Mouse (Mus musculus) hindbrain, postnatal 0 days (tissue): ENCODE results near the gene Plekhh2. TPM values are rescaled to one million over a fixed set of nuclear protein-coding genes. Genes with fewer than 3 reads are reported as not detected.
"Not testable (repeated sequence)": the region's sequence is repeated elsewhere in the genome, so short reads cannot be mapped to it uniquely, and the experiment has no call there.

ENCODE experiments used
- ATAC-seq: fragments of 200-750 bp; cut with Nextera tagmentation; 2 replicates; pipeline ENCODE4 v1.8.0; 2017; ENCODE audit warnings: mild to moderate bottlenecking, moderate TSS enrichment, moderate library complexity
- DNase-seq: peaks from one replicate; pipeline ENCODE4 v3.0.0-alpha.2; 2015; ENCODE audit warnings: low spot score
- H3K27ac ChIP-seq: fragments of 300-500 bp; sonication (generic); 2 replicates; pipeline ENCODE4 v1.5.1; 2014; ENCODE audit warnings: mild to moderate bottlenecking
- H3K27me3 ChIP-seq: fragments of 300-500 bp; sonication (generic); 2 replicates; pipeline ENCODE4 v1.6.1; 2014; ENCODE audit warnings: low read length, mixed read lengths; ENCODE audit not compliant: insufficient read depth
- H3K36me3 ChIP-seq: fragments of 300-500 bp; sonication (generic); 2 replicates; pipeline ENCODE4 v1.6.1; 2014; ENCODE audit warnings: low read length, mixed read lengths; ENCODE audit not compliant: insufficient read depth
- H3K4me1 ChIP-seq: fragments of 300-500 bp; sonication (generic); 2 replicates; pipeline ENCODE4 v1.6.1; 2014; ENCODE audit warnings: antibody characterized with exemption, low read length, mixed read lengths; ENCODE audit not compliant: insufficient read depth
- H3K4me2 ChIP-seq: fragments of 300-500 bp; sonication (generic); 2 replicates; pipeline ENCODE4 v1.6.1; 2014; ENCODE audit warnings: low read depth, mild to moderate bottlenecking, low read length, moderate library complexity, mixed read lengths
- H3K4me3 ChIP-seq: fragments of 300-500 bp; sonication (generic); 2 replicates; pipeline ENCODE4 v1.5.1; 2014; ENCODE audit warnings: low read length
- H3K9ac ChIP-seq: fragments of 300-500 bp; sonication (generic); replicated peaks from 2 replicates; pipeline ENCODE4 v1.6.1; 2014; ENCODE audit warnings: mild to moderate bottlenecking, low read length, moderate library complexity, mixed read lengths
- H3K9me3 ChIP-seq: fragments of 300-500 bp; sonication (generic); 2 replicates; pipeline ENCODE4 v1.6.1; 2016; ENCODE audit warnings: low read length, mixed read lengths
- CTCF ChIP-seq: IDR thresholded peaks from 2 replicates; pipeline ENCODE4 v1.5.1; 2016; ENCODE audit warnings: antibody characterized with exemption, control low read depth, low read depth
- WGBS: fragments of 180-500 bp; shearing (Covaris S2); extraction: QIAGEN DNeasy Blood & Tissue Kit; methylation state at CpG from one replicate; pipeline ENCODE4 v1.1.7; 2014; 5-methylcytosine and 5-hydroxymethylcytosine counted together
- polyA plus RNA-seq: library from polyadenylated mRNA; unstranded; fragments of >200 nt; fragmentation: Nextera tagmentation; extraction: Ambion mirVana; gene quantifications from 2 replicates; pipeline ENCODE4 v1.2.1, GENCODE M21; 2015
- total RNA-seq: library from RNA; depleted of rRNA; stranded (reverse); fragments of >200 nt; gene quantifications from 2 replicates; pipeline ENCODE4 v1.2.3, GENCODE M21; 2014

The Plekhh2 gene
- total and polyA plus RNA-seq, 2 experiments from 2014 or later, result 1.6 to 2.6 TPM

DNA sequence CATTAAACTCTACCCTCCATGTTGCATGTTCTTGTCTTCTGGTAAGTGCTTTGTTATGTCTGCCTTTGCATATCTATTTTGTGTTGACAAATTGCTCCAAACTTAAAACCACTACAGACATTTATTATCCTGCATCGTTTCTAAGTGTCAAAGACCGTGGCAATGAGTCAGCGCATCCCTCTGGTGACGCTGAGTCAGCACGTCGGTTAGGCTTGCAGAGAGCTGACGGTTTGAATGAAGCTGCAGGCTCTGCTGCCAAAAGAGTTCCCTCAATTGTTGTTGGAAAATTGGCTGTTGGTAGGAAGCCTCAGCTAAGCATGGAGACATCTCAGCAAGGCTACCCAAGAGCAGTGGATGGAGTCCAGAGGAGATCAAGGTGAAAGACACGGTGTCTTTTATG lies 28.9 kb downstream of the Plekhh2 start:
- H3K4me3 ChIP-seq, result no peak overlapping the region
- no peak for DNase-seq
- no peaks in the 10 kb centered on the region for H3K4me1 ChIP-seq
- no peaks in the 10 kb centered on the region for H3K36me3 ChIP-seq
- no peak overlapping the region for H3K4me2 ChIP-seq
- no peak for ATAC-seq
- H3K9me3 ChIP-seq, result no peaks in the 10 kb centered on the region
- H3K27ac ChIP-seq, result no peak overlapping the region
- 74% methylated on average over 8 of the region's 8 CpGs for WGBS
- no peak overlapping the region for H3K9ac ChIP-seq
- TF ChIP-seq CTCF, result no peak
- no peaks in the 10 kb centered on the region for H3K27me3 ChIP-seq

DNA sequence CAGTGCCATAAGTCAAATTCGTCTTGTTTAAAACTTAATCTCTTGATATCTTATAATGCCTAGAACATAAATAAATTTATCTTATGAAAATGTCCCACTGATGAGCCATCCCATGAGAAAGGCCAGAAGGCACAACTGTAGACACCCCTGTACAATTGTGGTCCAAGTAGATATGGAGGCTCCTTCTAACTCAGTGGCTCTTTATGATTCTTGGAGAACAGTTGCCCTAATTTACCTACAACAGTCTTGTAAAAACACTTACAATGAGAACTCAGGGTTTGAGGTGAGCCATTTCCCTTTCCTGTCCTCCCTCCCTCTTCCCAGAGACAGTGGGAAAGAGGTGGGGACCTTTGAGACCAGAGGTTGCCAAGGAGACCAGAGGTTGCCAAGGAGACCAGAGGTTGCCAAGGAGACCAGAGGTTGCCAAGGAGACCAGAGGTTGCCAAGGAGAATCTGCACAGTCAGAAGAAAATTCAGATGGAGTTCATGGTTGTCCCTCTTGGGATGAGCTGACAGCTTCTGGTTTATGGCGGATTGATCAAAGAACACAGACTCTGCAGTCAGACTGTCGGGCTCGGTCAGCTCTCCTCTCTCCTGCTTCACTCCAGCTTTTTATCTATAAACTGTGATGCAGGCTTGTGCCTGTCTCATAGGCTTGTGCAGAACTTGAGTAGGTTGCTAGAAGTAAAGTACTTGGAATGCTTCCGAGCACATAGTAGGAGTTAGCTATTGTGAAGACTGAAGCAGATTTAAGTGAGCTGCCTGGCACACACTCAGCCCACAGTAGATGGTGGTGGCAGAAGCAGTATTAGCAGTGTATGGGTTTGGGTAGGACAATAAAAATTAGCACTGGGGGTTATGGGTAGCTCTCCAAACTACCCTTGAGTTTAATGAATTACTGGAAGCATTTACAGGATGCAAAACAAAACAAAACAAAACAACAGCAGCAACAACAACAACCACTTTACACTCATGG lies 39.5 kb downstream of the Plekhh2 start:
- 34% methylated on average over 5 of the region's 5 CpGs for WGBS
- peak overlapping the region; percentile 37; the same call in 1 of the 2 replicates for H3K27ac ChIP-seq
- peak; percentile 94 for ATAC-seq
- no peak overlapping the region for H3K4me2 ChIP-seq
- H3K4me1 ChIP-seq, result peaks cover 17% of the 10 kb centered on the region
- no peak overlapping the region for H3K4me3 ChIP-seq
- DNase-seq, result peak; percentile 70
- no peaks in the 10 kb centered on the region for H3K27me3 ChIP-seq
- no peaks in the 10 kb centered on the region for H3K36me3 ChIP-seq
- no peak for TF ChIP-seq CTCF
- no peak overlapping the region for H3K9ac ChIP-seq
- H3K9me3 ChIP-seq, result no peaks in the 10 kb centered on the region

DNA sequence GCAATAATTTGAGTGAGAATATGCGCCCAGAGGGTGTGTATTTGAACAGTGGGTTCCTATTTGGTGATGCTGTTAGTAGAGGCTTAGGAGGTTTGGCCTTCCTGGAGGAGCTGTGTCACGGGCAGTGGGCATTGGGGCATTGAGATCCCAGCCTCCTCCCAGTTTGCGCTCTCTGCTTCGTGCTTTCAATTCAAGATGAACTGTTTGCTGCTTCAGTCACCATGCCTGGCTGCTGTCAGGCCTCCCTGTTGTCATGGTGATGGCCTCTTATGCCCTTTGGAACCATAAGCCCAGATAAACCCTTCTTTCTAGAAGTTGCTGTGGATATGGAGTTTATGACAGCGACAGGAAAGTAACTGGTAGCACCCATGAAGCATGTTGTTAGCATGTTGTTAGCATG lies 40.5 kb downstream of the Plekhh2 start:
- H3K4me2 ChIP-seq, result no peak overlapping the region
- ATAC-seq (peak; percentile 41; the same call in 1 of the 2 replicates), DNase-seq (peak; percentile 43)
- no peaks in the 10 kb centered on the region for H3K36me3 ChIP-seq
- H3K9ac ChIP-seq, result no peak overlapping the region
- H3K4me1 ChIP-seq, result peaks cover 17% of the 10 kb centered on the region
- no peak for TF ChIP-seq CTCF
- WGBS, result 24% methylated on average over 5 of the region's 5 CpGs
- H3K9me3 ChIP-seq, result no peaks in the 10 kb centered on the region
- H3K27me3 ChIP-seq, result no peaks in the 10 kb centered on the region
- no peak overlapping the region for H3K4me3 ChIP-seq
- H3K27ac ChIP-seq, result peak overlapping the region; percentile 26; the same call in 1 of the 2 replicates

DNA sequence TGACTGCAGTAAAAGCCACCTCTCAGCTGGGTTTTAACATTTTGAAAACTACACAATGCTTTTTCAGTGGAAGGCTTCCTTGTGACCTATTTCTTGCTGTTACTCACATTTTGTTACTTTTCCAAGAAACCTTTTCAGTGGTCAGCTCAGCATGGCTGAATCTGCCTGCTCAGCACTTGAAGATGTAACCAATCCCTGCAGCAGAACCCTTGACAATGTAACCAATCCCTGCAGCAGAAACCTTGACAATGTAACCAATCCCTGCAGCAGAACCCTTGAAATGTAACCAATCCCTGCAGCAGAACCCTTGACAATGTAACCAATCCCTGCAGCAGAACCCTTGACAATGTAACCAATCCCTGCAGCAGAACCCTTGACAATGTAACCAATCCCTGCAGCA lies 52.6 kb downstream of the Plekhh2 start:
- ATAC-seq, H3K36me3 ChIP-seq, H3K9me3 ChIP-seq, H3K9ac ChIP-seq, H3K27me3 ChIP-seq, H3K4me3 ChIP-seq, H3K4me1 ChIP-seq, H3K4me2 ChIP-seq, DNase-seq, H3K27ac ChIP-seq: not testable (repeated sequence)

DNA sequence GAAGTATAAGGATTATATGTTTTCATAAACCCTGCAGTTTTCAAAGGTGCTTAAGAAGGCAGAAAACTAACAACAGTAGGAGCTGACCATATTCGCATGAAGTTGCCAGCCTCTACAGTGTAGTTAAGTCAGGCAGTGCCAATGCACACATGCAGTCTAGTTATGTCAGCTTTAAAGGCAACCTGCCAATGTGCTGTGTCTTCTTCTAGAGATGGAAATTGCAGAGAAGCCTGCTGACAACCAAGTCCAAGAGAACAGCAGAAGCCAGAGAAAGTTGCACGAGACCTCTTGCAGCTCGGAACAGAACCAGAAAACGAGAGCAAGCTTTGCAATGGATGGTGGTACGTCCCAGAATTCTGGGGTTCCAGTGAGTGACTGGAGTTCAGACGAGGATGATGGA lies 54.1 kb downstream of the Plekhh2 start:
- H3K4me2 ChIP-seq, result no peak overlapping the region
- WGBS, result 89% methylated on average over 6 of the region's 6 CpGs

DNA sequence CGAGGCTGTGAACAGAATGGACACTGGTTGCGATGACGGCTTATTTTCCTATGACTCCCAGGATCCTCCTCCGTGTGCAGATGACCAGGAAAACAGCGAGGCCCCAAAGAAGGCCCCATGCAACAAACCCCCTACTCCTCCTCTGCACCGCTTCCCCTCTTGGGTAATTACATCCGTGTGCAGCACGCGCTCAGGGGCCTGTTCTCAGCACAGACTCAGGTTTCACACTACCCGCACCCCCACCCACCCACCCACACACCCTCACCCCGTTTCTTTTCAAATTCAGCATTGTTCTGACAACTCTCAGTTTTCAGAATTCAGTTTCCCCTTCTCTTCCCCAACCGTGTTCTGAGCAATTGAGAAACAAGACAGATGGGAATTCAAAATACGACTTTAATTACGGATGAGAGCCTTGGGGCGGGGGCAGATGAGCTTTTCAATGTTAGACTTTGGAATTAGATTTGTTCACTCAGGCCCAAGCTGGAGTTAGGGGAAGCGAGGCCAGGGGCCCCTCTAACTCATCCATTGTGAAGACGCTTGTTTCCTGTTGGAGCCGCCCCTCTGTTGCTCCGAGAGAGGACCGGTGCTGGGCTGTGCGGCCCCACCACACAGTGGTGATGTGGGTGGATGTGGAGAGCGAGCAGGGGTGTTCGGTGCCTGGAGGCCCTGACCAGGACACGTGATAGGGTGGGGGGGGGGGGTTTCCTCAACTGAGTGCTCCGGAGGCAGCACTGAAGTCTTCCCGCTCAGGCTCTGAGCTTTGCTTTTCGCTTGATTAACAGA lies 55.3 kb downstream of the Plekhh2 start:
- Histone ChIP-seq H3K4me3 (no peak overlapping the region), H3K4me2 (no peak overlapping the region), H3K4me1 (no peaks in the 10 kb centered on the region), H3K27ac (no peak overlapping the region), H3K36me3 (no peaks in the 10 kb centered on the region), H3K9ac (no peak overlapping the region), H3K9me3 (no peaks in the 10 kb centered on the region), H3K27me3 (no peaks in the 10 kb centered on the region)
- no peak for TF ChIP-seq CTCF
- ATAC-seq (peak; percentile 29; the same call in 1 of the 2 replicates), DNase-seq (no peak)
- 45% methylated on average over 27 of the region's 27 CpGs for WGBS

More for the DNA sequence above, 54.1 kb downstream of the Plekhh2 start:
- H3K9me3 ChIP-seq, result no peaks in the 10 kb centered on the region
- no peak for TF ChIP-seq CTCF
- H3K27ac ChIP-seq, result no peak overlapping the region
- DNase-seq (no peak), ATAC-seq (no peak)
- H3K4me1 ChIP-seq, result no peaks in the 10 kb centered on the region
- H3K36me3 ChIP-seq, result no peaks in the 10 kb centered on the region
- no peak overlapping the region for H3K4me3 ChIP-seq
- no peak overlapping the region for H3K9ac ChIP-seq
- no peaks in the 10 kb centered on the region for H3K27me3 ChIP-seq
